Mouse (Mus musculus): ENCODE results near the gene Gm17662. TPM values are rescaled to one million over a fixed set of nuclear protein-coding genes. Genes with fewer than 3 reads are reported as not detected.
A peak's percentile ranks its signal among the peaks of the same experiment; 100 is the strongest.

Gene Gm17662
- polyA plus RNA-seq, 1 experiment from 2014 or later, result not detected

DNA sequence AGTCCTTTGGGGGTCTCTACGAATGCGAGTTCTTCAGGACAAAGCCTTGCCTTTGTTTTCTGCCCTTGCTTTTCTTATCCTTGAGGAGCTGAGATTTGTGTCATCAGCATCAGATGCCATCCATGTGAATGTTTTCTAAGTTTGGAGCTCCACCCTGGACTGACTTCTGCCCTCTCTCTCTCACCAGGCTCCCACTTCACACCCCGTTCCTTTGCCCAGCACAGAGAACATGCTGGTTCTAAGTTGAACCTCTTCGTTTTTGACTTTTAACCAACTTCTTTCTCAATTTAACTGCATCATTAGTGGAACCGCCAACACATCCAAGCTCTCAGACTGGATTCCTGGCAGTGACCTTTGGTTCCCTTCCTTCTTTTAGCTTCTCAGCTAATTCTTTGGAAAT is 13.1 kb downstream of the Gm17662 start:
- no peaks in the 10 kb centered on the region for H3K4me1 ChIP-seq (replicated peaks; ENCODE audit: control insufficient read depth, insufficient read depth, low read length)
- no peaks in the 10 kb centered on the region for H3K27me3 ChIP-seq (ENCODE audit: control insufficient read depth, insufficient read depth, low read depth, low read length)
- no peaks in the 10 kb centered on the region for H3K9me3 ChIP-seq (ENCODE audit: control insufficient read depth, low read length)
- 82% methylated on average over 5 of the region's 5 CpGs for WGBS
- H3K27ac ChIP-seq (ENCODE audit: low read length), result no peak overlapping the region
- no peak overlapping the region for H3K9ac ChIP-seq (ENCODE audit: low read length)
- no peak overlapping the region for H3K4me2 ChIP-seq (ENCODE audit: low read depth, low read length)
- no peak overlapping the region for H3K4me3 ChIP-seq (ENCODE audit: low read length)
- no peak for ATAC-seq (ENCODE audit: low read depth)
- H3K36me3 ChIP-seq (ENCODE audit: control insufficient read depth, insufficient read depth, low read length), result no peaks in the 10 kb centered on the region

DNA sequence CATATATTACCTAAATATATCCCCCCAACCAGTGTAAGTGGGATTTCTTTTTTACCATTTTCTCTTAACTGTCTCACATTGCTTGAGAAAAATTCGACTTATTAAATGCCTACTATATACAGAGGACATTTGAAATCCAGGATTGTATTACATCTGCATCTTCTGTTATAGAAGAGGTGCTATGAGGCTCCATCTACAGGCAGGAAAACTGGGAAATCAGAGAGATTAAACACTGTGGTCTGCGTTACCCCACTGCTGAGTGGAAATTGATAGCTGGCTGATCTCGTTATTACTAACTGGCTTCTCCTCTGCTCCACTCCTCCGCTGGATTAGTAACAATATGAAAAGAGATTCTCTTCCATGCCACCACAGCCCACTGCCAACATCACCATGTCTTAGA is 18.7 kb downstream of the Gm17662 start:
- Histone ChIP-seq H3K4me3 (ENCODE audit: low read length) (no peak overlapping the region), H3K27ac (ENCODE audit: low read length) (no peak overlapping the region), H3K27me3 (ENCODE audit: control insufficient read depth, insufficient read depth, low read depth, low read length) (no peaks in the 10 kb centered on the region), H3K9ac (ENCODE audit: low read length) (no peak overlapping the region), H3K4me2 (ENCODE audit: low read depth, low read length) (no peak overlapping the region), H3K4me1 (replicated peaks; ENCODE audit: control insufficient read depth, insufficient read depth, low read length) (no peaks in the 10 kb centered on the region), H3K36me3 (ENCODE audit: control insufficient read depth, insufficient read depth, low read length) (no peaks in the 10 kb centered on the region), H3K9me3 (ENCODE audit: control insufficient read depth, low read length) (no peaks in the 10 kb centered on the region)
- 62% methylated on average over 4 of the region's 4 CpGs for WGBS
- ATAC-seq (ENCODE audit: low read depth), result no peak

GRCm38 (mm10) chr4:104876323-104876722 is 19.2 kb downstream of the Gm17662 start, which contains the start of gene C8a:
TSS of gene C8a (minus strand) at chr4:104876398.
- Histone ChIP-seq H3K4me1 (replicated peaks; ENCODE audit: control insufficient read depth, insufficient read depth, low read length) (no peaks in the 10 kb centered on the region), H3K4me2 (ENCODE audit: low read depth, low read length) (no peak within 1 kb of the TSS), H3K36me3 (ENCODE audit: control insufficient read depth, insufficient read depth, low read length) (no peaks in the 10 kb centered on the region), H3K27me3 (ENCODE audit: control insufficient read depth, insufficient read depth, low read depth, low read length) (no peaks in the 10 kb centered on the region), H3K4me3 (ENCODE audit: low read length) (no peak within 1 kb of the TSS), H3K9ac (ENCODE audit: low read length) (no peak within 1 kb of the TSS), H3K9me3 (ENCODE audit: control insufficient read depth, low read length) (no peaks in the 10 kb centered on the region), H3K27ac (ENCODE audit: low read length) (no peak within 1 kb of the TSS)
- ATAC-seq (ENCODE audit: low read depth), result no peak
- 78% methylated on average over 3 of the region's 3 CpGs for WGBS

DNA sequence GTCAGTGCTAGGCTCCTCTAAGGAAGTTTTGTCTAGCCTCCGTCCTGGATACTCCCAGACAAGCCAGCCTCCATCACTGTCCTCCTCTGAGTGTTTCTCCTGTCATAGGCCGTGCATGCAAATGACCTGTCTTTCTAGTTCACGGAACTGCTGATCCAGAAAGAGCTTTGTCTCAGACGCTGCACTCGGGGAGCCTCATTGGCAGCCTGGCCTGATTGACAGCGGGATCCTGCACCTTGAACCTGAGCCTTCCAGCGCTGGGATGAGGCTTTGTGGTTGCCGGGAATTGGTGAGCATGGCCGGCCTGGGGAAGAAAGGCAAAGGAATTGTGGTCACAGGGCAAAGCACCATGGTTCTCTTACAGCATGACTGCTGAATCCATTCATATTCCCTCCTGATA is 30.4 kb downstream of the Gm17662 start:
- Histone ChIP-seq H3K9me3 (ENCODE audit: control insufficient read depth, low read length) (no peaks in the 10 kb centered on the region), H3K4me3 (ENCODE audit: low read length) (no peak overlapping the region), H3K4me1 (replicated peaks; ENCODE audit: control insufficient read depth, insufficient read depth, low read length) (peaks cover 2% of the 10 kb centered on the region; the same call in 1 of the 2 replicates), H3K4me2 (ENCODE audit: low read depth, low read length) (no peak overlapping the region), H3K36me3 (ENCODE audit: control insufficient read depth, insufficient read depth, low read length) (no peaks in the 10 kb centered on the region), H3K9ac (ENCODE audit: low read length) (no peak overlapping the region), H3K27ac (ENCODE audit: low read length) (no peak overlapping the region), H3K27me3 (ENCODE audit: control insufficient read depth, insufficient read depth, low read depth, low read length) (no peaks in the 10 kb centered on the region)
- no peak for ATAC-seq (ENCODE audit: low read depth)
- 72% methylated on average over 9 of the region's 9 CpGs for WGBS

DNA sequence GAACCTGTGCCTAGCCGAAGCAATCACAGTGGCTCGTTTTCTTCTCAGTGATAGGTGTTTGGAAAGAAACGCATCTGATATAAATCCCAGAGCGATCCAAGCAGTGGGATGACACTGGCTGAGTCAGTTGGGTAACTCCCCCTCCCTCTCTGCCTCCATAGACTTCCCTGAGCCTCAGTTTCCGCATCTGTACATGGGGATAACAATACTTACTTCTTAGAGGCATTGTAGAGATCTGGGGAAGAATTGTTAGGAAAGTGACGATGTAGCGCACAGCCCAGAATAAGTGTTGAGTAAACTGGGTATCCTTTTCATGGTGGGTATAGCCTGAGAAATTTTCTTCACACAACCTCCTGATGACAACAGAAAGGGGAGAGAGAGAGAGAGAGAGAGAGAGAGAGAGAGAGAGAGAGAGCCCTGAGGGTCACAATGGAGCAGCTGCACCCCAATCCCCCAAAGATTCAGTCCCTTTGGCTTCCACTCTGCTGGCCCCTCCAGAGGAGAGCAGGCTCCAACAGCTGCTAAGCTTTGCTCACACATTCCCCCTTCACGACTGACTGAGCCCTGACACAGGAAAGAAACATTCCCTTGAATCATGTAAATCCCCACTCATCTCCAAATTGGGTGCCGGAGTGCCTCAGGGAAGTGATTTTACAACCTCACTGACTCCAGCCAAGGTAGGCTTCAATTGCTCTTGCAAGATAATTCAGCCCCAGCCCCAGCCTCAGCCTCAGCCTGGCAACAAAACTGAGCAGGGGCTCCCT is 31.6 kb downstream of the Gm17662 start:
- peak; percentile 88 for ATAC-seq (ENCODE audit: low read depth)
- H3K36me3 ChIP-seq (ENCODE audit: control insufficient read depth, insufficient read depth, low read length), result no peaks in the 10 kb centered on the region
- no peaks in the 10 kb centered on the region for H3K9me3 ChIP-seq (ENCODE audit: control insufficient read depth, low read length)
- no peak overlapping the region for H3K9ac ChIP-seq (ENCODE audit: low read length)
- H3K4me1 ChIP-seq (replicated peaks; ENCODE audit: control insufficient read depth, insufficient read depth, low read length), result peaks cover 2% of the 10 kb centered on the region; the same call in 1 of the 2 replicates
- H3K27ac ChIP-seq (ENCODE audit: low read length), result no peak overlapping the region
- WGBS, result 59% methylated on average over 9 of the region's 9 CpGs
- H3K4me3 ChIP-seq (ENCODE audit: low read length), result no peak overlapping the region
- H3K4me2 ChIP-seq (ENCODE audit: low read depth, low read length), result no peak overlapping the region
- H3K27me3 ChIP-seq (ENCODE audit: control insufficient read depth, insufficient read depth, low read depth, low read length), result no peaks in the 10 kb centered on the region

DNA sequence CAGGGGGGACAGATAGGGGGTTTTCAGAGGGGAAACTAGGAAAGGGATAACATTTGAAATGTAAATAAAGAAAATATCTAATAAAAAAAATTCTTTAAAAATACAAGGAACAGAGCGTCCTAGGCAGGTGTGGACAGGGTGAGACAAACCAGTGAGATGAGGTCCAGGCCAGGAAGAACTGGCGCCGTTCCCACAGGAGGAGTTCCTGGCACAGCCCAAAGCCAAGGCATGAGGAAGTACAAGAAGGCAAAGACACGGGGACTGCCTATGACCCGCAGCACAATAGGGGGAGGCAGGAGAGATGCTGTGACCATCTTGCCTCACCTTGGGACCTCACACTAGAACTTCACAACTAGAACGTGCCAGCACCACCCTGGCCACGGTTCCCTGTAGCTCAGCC is 34.6 kb downstream of the Gm17662 start:
- ATAC-seq (ENCODE audit: low read depth), result no peak
- no peak overlapping the region for H3K27ac ChIP-seq (ENCODE audit: low read length)

GRCm38 (mm10) chr4:104893588-104893987 is 36.5 kb downstream of the Gm17662 start:
- Histone ChIP-seq H3K4me1 (replicated peaks; ENCODE audit: control insufficient read depth, insufficient read depth, low read length) (no peaks in the 10 kb centered on the region), H3K4me2 (ENCODE audit: low read depth, low read length) (no peak overlapping the region), H3K36me3 (ENCODE audit: control insufficient read depth, insufficient read depth, low read length) (no peaks in the 10 kb centered on the region), H3K4me3 (ENCODE audit: low read length) (no peak overlapping the region), H3K9me3 (ENCODE audit: control insufficient read depth, low read length) (no peaks in the 10 kb centered on the region), H3K9ac (ENCODE audit: low read length) (no peak overlapping the region), H3K27me3 (ENCODE audit: control insufficient read depth, insufficient read depth, low read depth, low read length) (no peaks in the 10 kb centered on the region), H3K27ac (ENCODE audit: low read length) (no peak overlapping the region)
- ATAC-seq (ENCODE audit: low read depth), result no peak
- WGBS, result 65% methylated on average over 5 of the region's 5 CpGs

More for the DNA sequence above, 34.6 kb downstream of the Gm17662 start:
- WGBS, result 69% methylated on average over 7 of the region's 7 CpGs
- Histone ChIP-seq H3K36me3 (ENCODE audit: control insufficient read depth, insufficient read depth, low read length) (no peaks in the 10 kb centered on the region), H3K27me3 (ENCODE audit: control insufficient read depth, insufficient read depth, low read depth, low read length) (no peaks in the 10 kb centered on the region), H3K4me1 (replicated peaks; ENCODE audit: control insufficient read depth, insufficient read depth, low read length) (peaks cover 2% of the 10 kb centered on the region; the same call in 1 of the 2 replicates), H3K9ac (ENCODE audit: low read length) (no peak overlapping the region), H3K9me3 (ENCODE audit: control insufficient read depth, low read length) (no peaks in the 10 kb centered on the region), H3K4me2 (ENCODE audit: low read depth, low read length) (no peak overlapping the region), H3K4me3 (ENCODE audit: low read length) (no peak overlapping the region)

GRCm38 (mm10) chr4:104894004-104894734 is 37.0 kb downstream of the Gm17662 start:
- no peak for ATAC-seq (ENCODE audit: low read depth)
- Histone ChIP-seq H3K36me3 (ENCODE audit: control insufficient read depth, insufficient read depth, low read length) (no peaks in the 10 kb centered on the region), H3K9ac (ENCODE audit: low read length) (no peak overlapping the region), H3K9me3 (ENCODE audit: control insufficient read depth, low read length) (no peaks in the 10 kb centered on the region), H3K27ac (ENCODE audit: low read length) (no peak overlapping the region), H3K4me1 (replicated peaks; ENCODE audit: control insufficient read depth, insufficient read depth, low read length) (no peaks in the 10 kb centered on the region), H3K4me2 (ENCODE audit: low read depth, low read length) (no peak overlapping the region), H3K27me3 (ENCODE audit: control insufficient read depth, insufficient read depth, low read depth, low read length) (no peaks in the 10 kb centered on the region), H3K4me3 (ENCODE audit: low read length) (no peak overlapping the region)
- 51% methylated on average over 13 of the region's 13 CpGs for WGBS

DNA sequence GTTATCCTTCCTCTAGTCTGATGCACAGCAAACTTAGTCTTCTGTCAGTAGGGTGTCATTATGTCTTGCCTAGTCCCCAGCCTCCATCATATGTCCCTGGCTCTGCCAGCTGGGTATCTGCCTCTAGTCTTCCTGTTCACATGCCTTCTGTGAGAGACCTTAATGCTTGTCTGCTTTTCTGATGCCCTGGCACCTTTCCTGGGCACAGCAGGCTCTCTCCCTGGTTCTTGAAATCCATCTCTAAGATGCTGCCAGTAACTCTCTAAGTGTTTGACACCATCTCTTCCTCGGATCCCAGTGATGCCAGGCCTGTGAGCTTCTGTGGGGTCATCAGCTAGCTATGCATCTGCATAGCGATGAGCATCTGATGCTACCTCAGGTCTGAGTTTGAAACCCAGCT is 45.7 kb downstream of the Gm17662 start:
- no peak for ATAC-seq (ENCODE audit: low read depth)
- no peaks in the 10 kb centered on the region for H3K4me1 ChIP-seq (replicated peaks; ENCODE audit: control insufficient read depth, insufficient read depth, low read length)
- no peak overlapping the region for H3K27ac ChIP-seq (ENCODE audit: low read length)
- 74% methylated on average over 2 of the region's 2 CpGs for WGBS
- H3K4me3 ChIP-seq (ENCODE audit: low read length), result no peak overlapping the region
- H3K9me3 ChIP-seq (ENCODE audit: control insufficient read depth, low read length), result no peaks in the 10 kb centered on the region
- H3K36me3 ChIP-seq (ENCODE audit: control insufficient read depth, insufficient read depth, low read length), result no peaks in the 10 kb centered on the region
- no peaks in the 10 kb centered on the region for H3K27me3 ChIP-seq (ENCODE audit: control insufficient read depth, insufficient read depth, low read depth, low read length)
- no peak overlapping the region for H3K9ac ChIP-seq (ENCODE audit: low read length)
- no peak overlapping the region for H3K4me2 ChIP-seq (ENCODE audit: low read depth, low read length)
